Mouse (Mus musculus) urinary bladder, postnatal 14 days (tissue): Measurements from ENCODE around the gene Mpv17l.
A peak's percentile ranks its signal among the peaks of the same experiment; 100 is the strongest.
"Not testable (repeated sequence)": the region's sequence is repeated elsewhere in the genome, so short reads cannot be mapped to it uniquely, and the experiment has no call there.

ENCODE experiments used
- DNase-seq: peaks from one replicate; pipeline ENCODE4 v3.0.0; 2021; ENCODE audit warnings: low spot score

The Mpv17l gene

DNA sequence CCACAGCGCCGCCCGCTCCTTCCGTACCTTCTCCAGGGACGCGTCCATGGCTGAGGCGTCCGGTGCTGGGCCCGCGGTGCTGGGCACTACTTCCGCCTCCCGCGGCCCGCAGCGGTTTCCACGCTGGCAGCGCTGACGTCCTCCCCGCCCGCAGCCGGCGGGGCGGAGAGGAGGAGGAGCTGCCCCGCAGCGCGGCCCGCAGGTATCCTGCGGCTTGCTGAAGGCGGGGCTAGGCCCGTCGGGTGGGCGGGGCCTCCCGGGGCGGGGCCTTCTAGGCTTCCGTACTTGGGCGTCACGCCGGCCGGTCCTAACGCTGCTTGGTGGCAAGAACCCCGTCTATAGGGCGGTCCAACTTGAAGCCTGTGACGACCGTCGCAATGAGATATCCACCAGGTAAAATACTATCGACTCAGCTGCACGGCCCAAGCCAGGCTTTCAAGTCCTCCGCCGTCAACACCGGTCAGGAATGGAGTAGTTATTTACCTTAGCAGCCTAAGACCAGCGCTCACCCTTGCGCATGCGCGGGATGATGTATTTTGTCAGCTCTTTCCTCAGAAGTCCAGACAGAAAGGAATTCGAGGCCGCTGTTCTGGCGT is at the start of gene Mpv17l, which contains the start of gene Pdxdc1:
Mpv17l (plus strand) TSS at position 274 of the 596 bp plus-strand sequence.
Pdxdc1 (minus strand) TSS at position 244 of the 596 bp plus-strand sequence.
- peak; percentile 97 for DNase-seq

GRCm38 (mm10) chr16:13853886-13854285 is 49.1 kb upstream of the Mpv17l start:
- DNase-seq: no peak

GRCm38 (mm10) chr16:13866076-13866475 is 36.9 kb upstream of the Mpv17l start:
- DNase-seq: no peak

- no peak for DNase-seq
Observed at GRCm38 (mm10) chr16:13866616-13867015, 36.3 kb upstream of the Mpv17l start.

- not testable (repeated sequence) for DNase-seq
Observed at GRCm38 (mm10) chr16:13867406-13867805, 35.6 kb upstream of the Mpv17l start.

DNA sequence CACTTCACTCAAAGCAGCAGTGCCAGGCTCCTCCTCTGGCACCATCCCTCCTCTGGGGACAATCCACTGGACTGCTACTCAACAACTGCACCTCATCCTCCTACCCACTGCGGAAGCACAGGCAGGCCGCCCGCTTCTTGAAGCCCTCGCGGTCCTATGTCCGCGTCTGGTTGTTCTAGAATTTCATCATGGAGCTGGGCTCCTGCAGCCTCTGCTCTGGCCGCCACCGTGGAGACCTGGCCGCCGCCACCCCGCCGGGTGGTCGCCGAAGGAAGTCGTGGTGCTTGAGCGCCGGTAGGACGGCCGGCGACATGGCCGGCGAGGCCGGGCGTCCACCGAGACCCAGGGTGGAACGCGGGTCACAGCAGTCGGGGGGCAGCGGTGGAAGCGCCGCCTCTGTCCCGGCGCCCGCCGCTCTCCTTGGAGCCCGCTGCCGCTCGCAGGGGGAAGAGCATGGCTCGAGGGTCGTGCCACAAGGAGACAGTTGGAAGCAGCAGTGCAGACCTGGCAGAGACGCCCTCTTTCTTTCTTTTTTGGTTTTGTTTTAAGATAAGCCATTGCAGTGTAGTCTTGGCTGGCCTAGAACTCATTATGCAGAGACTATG is 34.9 kb upstream of the Mpv17l start:
- DNase-seq: no peak

GRCm38 (mm10) chr16:13875483-13875882 is 27.5 kb upstream of the Mpv17l start:
- DNase-seq: no peak

GRCm38 (mm10) chr16:13883094-13883774 is 19.7 kb upstream of the Mpv17l start:
- DNase-seq: no peak

DNA sequence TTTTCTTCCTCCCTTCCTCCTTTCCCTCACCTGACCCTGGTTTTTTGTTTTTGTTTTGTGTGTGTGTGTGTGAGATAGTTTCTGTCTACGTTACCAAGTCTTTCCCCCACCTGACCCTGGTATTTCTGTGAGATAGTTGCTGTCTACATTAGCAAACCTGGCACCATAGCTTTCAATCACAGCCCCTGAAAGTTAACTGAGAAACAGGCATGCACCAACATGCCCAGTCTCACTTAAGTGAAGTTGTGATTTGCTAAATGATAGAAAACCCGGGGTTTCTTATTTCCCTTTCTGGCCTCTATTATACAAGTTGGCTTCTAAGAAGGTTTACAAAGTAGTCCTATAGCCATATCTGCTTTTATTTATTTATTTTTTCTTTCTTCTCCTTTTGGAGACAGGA is 12.5 kb upstream of the Mpv17l start:
- DNase-seq: no peak

- no peak for DNase-seq
Observed at GRCm38 (mm10) chr16:13892850-13893249, 10.1 kb upstream of the Mpv17l start.

DNA sequence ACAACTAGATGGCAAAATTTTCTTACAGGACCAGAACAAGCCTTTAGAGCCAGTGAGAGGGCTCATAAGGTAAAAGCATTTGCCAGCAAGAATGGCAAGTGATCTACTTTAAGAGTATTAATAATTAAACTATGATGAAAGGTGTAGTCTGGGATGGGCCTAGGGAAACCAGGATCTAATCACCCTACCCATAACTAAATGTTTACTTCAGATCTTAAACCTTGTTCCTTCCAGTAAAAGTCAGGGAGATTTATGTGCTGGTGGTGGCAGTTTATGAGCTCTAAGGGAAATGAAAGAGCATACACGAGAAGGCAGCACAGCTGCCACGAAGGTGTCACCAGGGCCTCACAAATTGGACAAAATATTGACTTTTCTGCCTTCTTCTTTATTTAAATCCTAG is 8.9 kb upstream of the Mpv17l start:
- no peak for DNase-seq

- no peak for DNase-seq
Observed at GRCm38 (mm10) chr16:13895740-13896139, 7.2 kb upstream of the Mpv17l start.

DNA sequence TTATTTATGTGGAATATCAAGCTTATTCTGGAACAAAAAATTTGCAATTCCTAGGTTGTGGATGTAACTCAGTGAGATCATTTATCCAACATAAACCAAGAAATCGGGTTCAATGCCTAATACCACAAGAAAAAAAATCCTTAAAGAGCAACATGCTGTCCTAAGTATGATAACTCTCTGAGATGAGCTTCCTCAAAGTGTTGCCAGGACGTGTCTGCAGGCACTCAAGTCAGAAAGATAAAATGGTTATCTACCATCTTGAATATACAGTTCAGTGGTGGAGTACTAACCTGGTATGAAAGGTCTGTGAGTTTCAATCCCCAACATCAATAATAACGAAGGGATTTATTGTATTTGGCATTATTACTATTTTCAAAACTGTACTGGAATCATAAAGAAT is 6.6 kb upstream of the Mpv17l start:
- no peak for DNase-seq

DNA sequence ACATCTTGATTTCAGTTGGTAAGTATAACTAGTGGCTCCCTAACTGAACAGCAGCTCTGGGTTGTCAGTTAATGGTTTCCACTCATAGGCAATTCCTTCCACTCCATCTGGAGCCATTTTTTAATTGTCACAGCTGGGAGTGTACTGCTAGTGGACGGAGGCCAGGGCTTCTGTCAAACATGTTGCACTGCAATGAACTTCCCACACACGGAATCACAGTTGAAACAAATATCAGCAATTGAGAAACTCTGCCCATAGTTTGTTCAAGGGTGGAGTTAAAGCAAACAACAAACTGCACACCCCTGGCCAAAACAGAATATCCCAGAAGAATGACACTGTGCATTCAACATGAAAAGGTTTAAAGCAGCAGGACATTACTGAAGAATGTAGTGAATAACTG is 4.0 kb upstream of the Mpv17l start:
- no peak for DNase-seq

GRCm38 (mm10) chr16:13902397-13902831 is 547 bp upstream of the Mpv17l start:
- no peak for DNase-seq

DNA sequence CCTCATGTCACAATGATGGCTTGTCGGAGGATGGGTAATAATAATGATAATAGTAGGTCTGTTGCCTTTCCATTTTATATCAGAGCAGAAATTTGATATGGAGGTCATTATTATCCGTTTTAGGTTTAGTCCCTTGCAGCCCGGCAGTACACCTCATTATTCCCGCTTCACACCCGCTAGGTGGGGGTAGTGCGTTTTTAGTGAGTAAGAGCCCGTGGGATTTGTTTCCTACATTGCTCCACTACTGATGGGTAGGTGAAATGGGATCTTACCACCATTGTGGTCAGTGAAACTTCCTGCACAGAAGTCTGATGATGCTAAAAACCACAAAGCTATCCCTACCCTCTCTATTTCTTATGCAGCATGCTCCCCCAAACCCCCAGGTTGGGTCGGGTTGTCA is 527 bp downstream of the Mpv17l start:
- peak; percentile 73 for DNase-seq

DNA sequence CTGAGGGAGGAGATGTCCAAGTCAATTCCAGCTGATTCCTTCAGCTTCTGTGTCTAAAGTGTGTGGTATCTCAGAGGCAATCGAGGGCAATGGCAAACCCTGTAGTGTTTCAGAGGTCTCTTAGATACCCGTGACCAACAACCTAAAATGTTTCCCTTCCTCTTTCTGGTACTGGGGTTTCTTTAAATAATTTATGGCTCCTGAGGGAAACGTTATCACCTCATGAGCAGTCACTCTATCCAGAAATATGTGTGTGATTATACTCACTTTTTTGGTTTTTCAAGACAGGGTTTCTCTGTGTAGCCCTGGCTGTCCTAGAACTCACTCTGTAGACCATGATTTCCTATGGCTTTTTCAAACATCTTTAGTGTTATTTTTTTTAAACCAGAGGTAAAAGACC is 4.3 kb downstream of the Mpv17l start:
- no peak for DNase-seq

DNA sequence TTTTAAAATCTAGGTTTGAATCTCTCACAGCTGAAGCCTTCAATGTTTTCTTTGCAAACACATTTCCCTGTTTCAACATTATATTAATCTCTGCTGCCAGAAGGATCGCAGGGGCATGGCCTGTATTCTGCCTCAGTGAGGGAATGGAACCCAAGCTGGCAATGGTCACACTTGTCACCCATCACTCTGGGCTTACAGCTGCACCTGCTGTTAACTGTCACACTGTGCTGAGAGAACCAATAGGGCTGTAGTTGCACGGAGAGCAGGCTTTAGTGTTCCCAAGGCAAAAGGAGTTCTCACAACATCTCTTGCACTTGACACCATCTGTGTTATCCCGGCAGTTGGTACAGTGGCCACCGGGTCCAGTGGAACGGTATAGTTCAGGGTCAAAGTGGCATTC is 17.1 kb downstream of the Mpv17l start:
- DNase-seq: no peak

DNA sequence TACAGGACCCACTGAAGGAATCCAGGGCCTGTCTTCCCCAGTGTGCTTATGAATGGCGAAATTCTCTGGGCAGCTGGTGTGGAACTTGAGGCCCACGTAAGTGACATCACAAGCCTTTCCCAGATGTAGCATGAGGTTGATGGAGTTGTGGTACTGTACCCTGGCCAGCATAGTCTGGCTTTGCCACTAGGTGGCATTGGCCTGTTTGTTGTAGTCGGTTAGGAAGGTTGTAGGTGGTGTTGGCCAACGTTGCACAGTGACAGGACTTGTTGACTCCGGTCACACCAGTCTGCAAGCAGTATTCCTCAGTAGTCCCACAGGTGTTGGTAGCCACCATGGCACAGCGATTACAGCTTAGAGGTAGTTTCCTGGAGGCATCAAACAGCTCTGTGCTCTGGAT is 18.1 kb downstream of the Mpv17l start:
- no peak for DNase-seq

- DNase-seq: no peak
Observed at GRCm38 (mm10) chr16:13921781-13922180, 18.8 kb downstream of the Mpv17l start.

DNA sequence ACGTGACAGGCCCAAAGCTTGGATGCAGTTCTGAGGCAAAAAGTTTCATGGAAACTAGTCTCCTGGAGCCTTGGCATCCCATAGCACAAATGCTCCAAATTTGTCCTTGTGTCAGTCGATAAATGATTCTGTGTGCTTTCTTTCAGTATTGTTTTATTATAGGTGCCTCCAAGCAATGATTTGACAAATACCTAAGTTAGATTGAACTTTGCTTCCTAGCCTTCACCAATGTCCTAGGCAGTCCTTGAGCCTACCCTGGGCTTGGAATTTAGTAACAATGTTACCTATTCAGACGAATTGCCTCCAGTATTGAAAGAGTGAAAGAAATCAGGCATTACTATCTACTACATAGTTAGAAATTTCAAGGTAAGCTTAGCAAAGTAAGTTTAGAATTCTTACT is 19.5 kb downstream of the Mpv17l start:
- DNase-seq: not testable (repeated sequence)

DNA sequence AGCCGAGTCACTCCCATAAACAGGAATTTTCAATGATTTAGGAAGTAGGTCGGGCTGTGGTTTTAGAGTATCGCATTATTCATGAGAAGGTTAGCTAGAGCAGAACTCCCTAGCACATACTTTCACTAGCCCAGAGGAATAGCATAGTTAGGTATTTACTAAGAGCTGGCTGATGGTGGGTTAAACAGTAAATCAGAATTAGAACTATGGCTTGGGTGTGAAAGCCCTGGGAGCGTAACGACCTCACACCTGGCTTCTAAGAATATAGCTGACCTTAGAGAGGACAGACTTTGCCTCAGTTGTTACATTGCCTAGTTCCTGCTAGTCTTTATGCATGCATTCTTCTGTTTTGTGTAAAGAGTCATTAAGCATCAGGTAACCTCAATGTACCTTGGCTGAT is 20.0 kb downstream of the Mpv17l start:
- DNase-seq: not testable (repeated sequence)

- no peak for DNase-seq
Observed at GRCm38 (mm10) chr16:13927456-13928075, 24.6 kb downstream of the Mpv17l start.
